ENCODE assay signal across 8 mouse cellular contexts in the genomic region with DNA sequence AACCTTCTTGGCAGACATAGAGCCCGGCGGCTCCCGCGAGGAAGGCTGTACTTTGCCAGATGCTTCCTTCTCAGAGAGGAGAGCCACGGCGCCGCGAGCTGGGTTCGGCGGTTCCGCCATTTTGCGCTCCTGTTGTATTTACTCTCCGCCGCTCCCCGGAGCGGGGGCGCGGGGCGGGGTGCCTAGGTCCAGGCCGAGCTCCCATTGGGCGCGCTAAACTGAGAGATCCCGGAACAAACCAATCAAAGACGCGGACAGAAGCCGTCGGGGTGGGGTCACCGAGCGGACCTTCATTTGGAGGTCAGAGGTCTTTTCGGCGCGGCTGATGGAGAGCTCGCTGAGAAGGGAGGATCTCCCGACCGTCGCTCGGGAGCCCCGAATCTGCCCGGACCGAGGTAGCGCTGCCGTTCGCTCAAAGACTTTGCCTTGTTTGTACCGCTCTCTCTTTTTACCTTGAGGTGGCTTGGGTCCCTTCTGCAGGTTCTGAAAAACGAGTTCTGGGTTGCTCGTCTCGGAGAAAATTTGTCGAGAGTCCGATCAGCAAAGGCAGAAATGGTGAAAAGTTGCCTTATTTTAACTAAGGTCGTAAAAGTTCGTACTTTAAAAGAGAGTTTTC. TPM values are rescaled to one million over a fixed set of nuclear protein-coding genes. Genes with fewer than 3 reads are reported as not detected.
DNase-seq lines count a peak whose midpoint lies in the region; ATAC-seq and TF ChIP-seq lines count a peak whose summit lies in the region.

No protein-coding gene starts in this region.

- H3K4me1 ChIP-seq in ES-E14 (ENCODE audit: control insufficient read depth in 2 of 2, insufficient read depth in 2 of 2, low read length in 2 of 2, poor library complexity in 1 of 2) = peaks cover 0 to 2% of the 10 kb centered on the region in 2 experiments; a peak in 2 of 4 replicates
- H3K4me1 ChIP-seq in forebrain, embryonic 15.5 days = peaks cover 20% of the 10 kb centered on the region
- H3K4me1 ChIP-seq in lung, adult 2 months (ENCODE audit: control insufficient read depth, insufficient read depth, low read length) = peaks cover 13% of the 10 kb centered on the region

- TF ChIP-seq POLR2A in lung, adult 2 months (IDR thresholded peaks at IDR 0.05; ENCODE audit: borderline replicate concordance, extremely low read depth, low read depth, low read length) = peak; percentile 66

- H3K4me2 ChIP-seq in forebrain, embryonic 15.5 days (replicated peaks) = peak overlapping the region; percentile 59

- no peaks in the 10 kb centered on the region for H3K27me3 ChIP-seq in forebrain, embryonic 15.5 days

- intact Hi-C loops in heart, postnatal 25 days (cut with DNase I) = loop anchor here (5.0 kb wide), 3 partner anchors 34 to 106 kb away; a partner anchor contains a TSS

- under 1% methylated on average over 51 of the region's 51 CpGs for WGBS in forebrain, embryonic 15.5 days
- WGBS in lung, adult 2 months = 1% methylated on average over 51 of the region's 51 CpGs

- ATAC-seq in forebrain, embryonic 15.5 days (replicated peaks) = peak; percentile 99
- peak; percentile 90 for ATAC-seq in neutrophil, adult 5-6 weeks (ENCODE audit: extremely low read depth, insufficient number of reproducible peaks, low FRiP score, poor library complexity, severe bottlenecking)

- H3K4me3 ChIP-seq in ES-E14 (ENCODE audit: insufficient read depth in 1 of 2, low read depth in 1 of 2, low read length in 2 of 2, poor library complexity in 1 of 2, severe bottlenecking in 1 of 2) = peak overlapping the region; percentile 93 to 94
- peak overlapping the region; percentile 99 for H3K4me3 ChIP-seq in forebrain, embryonic 15.5 days
- peak overlapping the region; percentile 94 for H3K4me3 ChIP-seq in lung, adult 2 months (replicated peaks; ENCODE audit: extremely low read depth, low read depth, low read length)

- peak overlapping the region; percentile 76 for H3K27ac ChIP-seq in ES-E14 (ENCODE audit: insufficient read depth, low read depth, low read length, poor library complexity, severe bottlenecking)
- H3K27ac ChIP-seq in forebrain, embryonic 15.5 days (replicated peaks) = peak overlapping the region; percentile 99

- DNase-seq in ES-E14 (ENCODE audit: low read depth, low spot score) = peak; percentile 93
- peak; percentile 97 for DNase-seq in cerebellum, adult 11-12 months
- peak; percentile 96 for DNase-seq in heart, postnatal 25 days (ENCODE audit: low spot score)
- DNase-seq in layer of hippocampus, adult 18-20 months (ENCODE audit: low spot score in 2 of 2) = peak; percentile 96 to 98
- DNase-seq in lung, adult 2 months = peak; percentile 91
- DNase-seq in thymus, adult 18-20 months = peak; percentile 94 to 96

- H3K36me3 ChIP-seq in ES-E14 (ENCODE audit: control insufficient read depth, insufficient read depth, low read length, poor library complexity, severe bottlenecking) = 0 out of 2 replicates have a peak, but pooled peaks cover 1% of the 10 kb centered on the region
- H3K36me3 ChIP-seq in forebrain, embryonic 15.5 days = no peaks in the 10 kb centered on the region

- H3K9ac ChIP-seq in ES-E14 (ENCODE audit: insufficient read depth, low read depth, low read length, poor library complexity, severe bottlenecking) = peak overlapping the region; percentile 96
- H3K9ac ChIP-seq in forebrain, embryonic 15.5 days (replicated peaks) = peak overlapping the region; percentile 92

- TF ChIP-seq CTCF in lung, adult 2 months (IDR thresholded peaks at IDR 0.05; ENCODE audit: insufficient read depth, low read length) = no peak

- H3K9me3 ChIP-seq in ES-E14 (ENCODE audit: control insufficient read depth, insufficient read depth, low read depth, low read length) = no peaks in the 10 kb centered on the region
- H3K9me3 ChIP-seq in forebrain, embryonic 15.5 days = no peaks in the 10 kb centered on the region

- in situ Hi-C loops in ES-E14 (cut with MboI; ENCODE audit: low sequenced_read_pairs in 2 of 2, unreplicated experiment in 2 of 2) = no loop called here

TF ChIP-seq in ES-E14, 5 proteins besides CTCF, POLR2A, EP300 and RAD21:
- TF ChIP-seq ZC3H11A (IDR thresholded peaks at IDR 0.05; ENCODE audit: borderline replicate concordance, low read depth, low read length) = no peak
- no peak for TF ChIP-seq CHD2 (IDR thresholded peaks at IDR 0.05; ENCODE audit: low read depth, low read length)
- TF ChIP-seq ZNF384 (IDR thresholded peaks at IDR 0.05; ENCODE audit: low read depth, low read length) = no peak
- no peak for TF ChIP-seq HCFC1 (IDR thresholded peaks at IDR 0.05; ENCODE audit: borderline replicate concordance, insufficient read depth, low read length)
- no peak for TF ChIP-seq MAFK (IDR thresholded peaks at IDR 0.05; ENCODE audit: insufficient read depth, low read depth, low read length)

RNA-seq across cellular contexts. Expression of a gene that starts 4.4 kb away (rescaled TPM):
- total RNA-seq in ES-E14 (2012; rRNA removed) = 8.6 and 10.3 TPM in 2 replicates
- 5.5 and 5.9 TPM in 2 replicates for polyA plus RNA-seq in forebrain, embryonic 15.5 days (2015; fragmentation: Nextera tagmentation; extraction: Ambion mirVana)
- total RNA-seq in heart, postnatal 25 days (2021) = 10 to 100 TPM; 13.2 to 14.0 TPM
- total RNA-seq in layer of hippocampus, adult 18-20 months (2021) = 10 to 100 TPM; 20.3 to 21.4 TPM
- polyA plus RNA-seq in lung, adult 2 months (2012; rRNA removed) = 5.3 and 7.0 TPM in 2 replicates
- 50.3 and 62.8 TPM in 2 replicates for total RNA-seq in neutrophil, adult 5-6 weeks (2017)

Comparison
In these comparisons a context has a peak if more than half of its experiments do, and no peak if none do; other contexts are left out.
1. Peak in every context shown above with its lines: DNase-seq, ATAC-seq, H3K4me3 ChIP-seq and H3K27ac ChIP-seq.